Comparison of ENCODE assay signal across 21 mouse cellular contexts in the genomic region with DNA sequence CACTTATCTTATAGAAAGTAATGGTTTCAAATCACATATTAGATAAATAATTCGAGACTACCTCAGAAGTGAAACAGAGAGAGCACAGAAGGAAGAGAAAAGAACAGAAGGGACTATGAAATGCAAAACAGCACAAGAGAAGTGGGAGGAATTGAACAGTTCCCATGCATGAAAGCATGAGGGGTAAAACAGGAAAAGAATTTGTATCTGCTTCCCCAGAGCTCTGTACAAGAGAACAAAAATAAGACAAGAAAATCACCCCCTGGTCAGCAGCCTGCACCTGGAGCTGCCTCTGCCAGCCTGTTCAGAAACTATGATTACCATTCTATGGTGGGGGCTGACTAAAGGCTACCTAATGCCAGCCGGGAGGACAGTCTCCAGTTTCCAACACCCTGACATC. TPM values are rescaled to one million over a fixed set of nuclear protein-coding genes. Genes with fewer than 3 reads are reported as not detected.
A peak's percentile ranks its signal among the peaks of the same experiment; 100 is the strongest.
DNase-seq lines count a peak whose midpoint lies in the region; ATAC-seq and TF ChIP-seq lines count a peak whose summit lies in the region.
"Had no signal": no experiment of that assay in that cellular context is flagged by ENCODE, and none has a peak within 500 bp of the region (broad histone marks: within the 10 kb centered on the region; RNA-seq: fewer than 3 reads in every experiment).

No protein-coding gene starts in this region.

- no peak for DNase-seq in forebrain, postnatal 0 days
- DNase-seq in spleen, adult 2 months (ENCODE audit: low read depth in 1 of 2, low spot score in 2 of 2): no peak
- no peak for DNase-seq in spleen, postnatal 4 days (ENCODE audit: low spot score in 2 of 2)
- DNase-seq in brain, adult 2 months (ENCODE audit: low read depth, low spot score): peak; percentile 46
- peak; percentile 44 for DNase-seq in telencephalon, adult 2 months (ENCODE audit: low read depth, low spot score)
- DNase-seq in heart, adult 18-20 months: no peak
- DNase-seq in retina, postnatal 1 day: no peak
- DNase-seq: adrenal gland, adult 2 months; adrenal gland, postnatal 14 days; B cell, adult 2 months; cerebellum, adult 11-12 months; cerebellum, adult 9-10 months; cerebellum, postnatal 14 days; gastrocnemius, postnatal 36 days had no signal

- H3K4me3 ChIP-seq in forebrain, embryonic 15.5 days: no peak overlapping the region
- H3K4me3 ChIP-seq in forebrain, postnatal 0 days (ENCODE audit: low read depth, low read length): no peak overlapping the region
- no peak overlapping the region for H3K4me3 ChIP-seq in spleen, adult 2 months (ENCODE audit: extremely low read depth, insufficient read depth, insufficient read length)
- H3K4me3 ChIP-seq: embryonic facial prominence, embryonic 12.5 days; embryonic facial prominence, embryonic 15.5 days; hindbrain, embryonic 12.5 days; hindbrain, embryonic 15.5 days had no signal

- H3K36me3 ChIP-seq in forebrain, embryonic 15.5 days: peaks cover 53% of the 10 kb centered on the region
- peaks cover 48% of the 10 kb centered on the region for H3K36me3 ChIP-seq in forebrain, postnatal 0 days (ENCODE audit: insufficient read depth)
- peaks cover 31% of the 10 kb centered on the region for H3K36me3 ChIP-seq in spleen, adult 2 months (ENCODE audit: control insufficient read depth, insufficient read depth, low read length)

- TF ChIP-seq CTCF in forebrain, postnatal 0 days (IDR thresholded peaks at IDR 0.05; ENCODE audit: low read depth): no peak
- no peak for TF ChIP-seq CTCF in spleen, adult 2 months (IDR thresholded peaks at IDR 0.05; ENCODE audit: extremely low read depth, insufficient read depth, insufficient read length, insufficient replicate concordance)

- H3K27ac ChIP-seq in forebrain, embryonic 15.5 days (replicated peaks): no peak overlapping the region
- H3K27ac ChIP-seq in forebrain, postnatal 0 days (ENCODE audit: low read depth, low read length): no peak overlapping the region
- H3K27ac ChIP-seq in spleen, adult 2 months (ENCODE audit: insufficient read depth, low read length): peak overlapping the region; percentile 76
- H3K27ac ChIP-seq: embryonic facial prominence, embryonic 12.5 days; embryonic facial prominence, embryonic 15.5 days; hindbrain, embryonic 12.5 days; hindbrain, embryonic 15.5 days had no signal

- peaks cover 32% of the 10 kb centered on the region for H3K4me1 ChIP-seq in forebrain, embryonic 15.5 days
- peaks cover 23% of the 10 kb centered on the region for H3K4me1 ChIP-seq in forebrain, postnatal 0 days (ENCODE audit: insufficient read depth)
- H3K4me1 ChIP-seq in spleen, adult 2 months (ENCODE audit: control insufficient read depth, insufficient read depth, insufficient read length): peaks cover 9% of the 10 kb centered on the region

- no peaks in the 10 kb centered on the region for H3K27me3 ChIP-seq in forebrain, embryonic 15.5 days
- H3K27me3 ChIP-seq in forebrain, postnatal 0 days (ENCODE audit: insufficient read depth, low read length): no peaks in the 10 kb centered on the region
- H3K27me3 ChIP-seq in spleen, adult 2 months (ENCODE audit: control insufficient read depth, insufficient read depth, low read length): no peaks in the 10 kb centered on the region
- H3K27me3 ChIP-seq: embryonic facial prominence, embryonic 12.5 days; embryonic facial prominence, embryonic 15.5 days; hindbrain, embryonic 12.5 days; hindbrain, embryonic 15.5 days had no signal

- no peaks in the 10 kb centered on the region for H3K9me3 ChIP-seq in forebrain, embryonic 15.5 days
- no peaks in the 10 kb centered on the region for H3K9me3 ChIP-seq in forebrain, postnatal 0 days (ENCODE audit: low read length)
- H3K9me3 ChIP-seq: embryonic facial prominence, embryonic 12.5 days; embryonic facial prominence, embryonic 15.5 days; hindbrain, embryonic 12.5 days; hindbrain, embryonic 15.5 days had no signal

- no peak for ATAC-seq in forebrain, embryonic 15.5 days (replicated peaks)
- ATAC-seq in forebrain, postnatal 0 days: no peak
- ATAC-seq: forebrain, embryonic 14.5 days had no signal

- H3K9ac ChIP-seq in forebrain, embryonic 15.5 days (replicated peaks): 0 out of 2 replicates have a peak overlapping the region, but pooled peaks have one; percentile 7
- H3K9ac ChIP-seq in forebrain, postnatal 0 days: no peak overlapping the region
- H3K9ac ChIP-seq: embryonic facial prominence, embryonic 12.5 days; embryonic facial prominence, embryonic 15.5 days; hindbrain, embryonic 12.5 days; hindbrain, embryonic 15.5 days had no signal

- no peak overlapping the region for H3K4me2 ChIP-seq in forebrain, embryonic 15.5 days (replicated peaks)
- H3K4me2 ChIP-seq in forebrain, postnatal 0 days (ENCODE audit: low read depth): no peak overlapping the region
- H3K4me2 ChIP-seq: embryonic facial prominence, embryonic 12.5 days; embryonic facial prominence, embryonic 15.5 days; heart, embryonic 11.5 days; hindbrain, embryonic 12.5 days; hindbrain, embryonic 15.5 days had no signal

- no peak for TF ChIP-seq POLR2A in spleen, adult 2 months (IDR thresholded peaks at IDR 0.05; ENCODE audit: low read depth, low read length)

- 94% methylated on average over 2 of the region's 2 CpGs for WGBS in forebrain, embryonic 15.5 days
- WGBS in forebrain, postnatal 0 days: 86% methylated on average over 2 of the region's 2 CpGs
- WGBS in spleen, adult 2 months: 51% methylated on average over 2 of the region's 2 CpGs

RNA-seq across cellular contexts. Expression of gene Pdia4, which starts 5.8 kb away (rescaled TPM):
- polyA plus RNA-seq in forebrain, embryonic 15.5 days (2015; fragmentation: Nextera tagmentation; extraction: Ambion mirVana): 145 TPM in 2 replicates
- total RNA-seq in forebrain, postnatal 0 days (2014; rRNA removed): 97.7 and 104 TPM in 2 replicates
- polyA plus RNA-seq in forebrain, postnatal 0 days (2015; fragmentation: Nextera tagmentation; extraction: Ambion mirVana): 70.5 and 83.7 TPM in 2 replicates
- 39.3 and 47.8 TPM in 2 replicates for polyA plus RNA-seq in spleen, adult 2 months (2012; rRNA removed)
- 10 to 100 TPM; 38.4 to 45.9 TPM for total RNA-seq in heart, adult 18-20 months (2021)

RNA-seq across cellular contexts. Expression of gene Zfp786, which starts 23.2 kb away (rescaled TPM):
- polyA plus RNA-seq in forebrain, embryonic 15.5 days (2015; fragmentation: Nextera tagmentation; extraction: Ambion mirVana): 17.3 and 18.5 TPM in 2 replicates
- total RNA-seq in forebrain, postnatal 0 days (2014; rRNA removed): 22.2 and 23.8 TPM in 2 replicates
- 5.1 and 5.5 TPM in 2 replicates for polyA plus RNA-seq in forebrain, postnatal 0 days (2015; fragmentation: Nextera tagmentation; extraction: Ambion mirVana)
- 0.06 and 0.13 TPM in 2 replicates for polyA plus RNA-seq in spleen, adult 2 months (2012; rRNA removed)
- total RNA-seq in heart, adult 18-20 months (2021): under 1 TPM; 0.52 to 0.85 TPM

RNA-seq across cellular contexts. Expression of gene Zfp398, which starts 28.0 kb away (rescaled TPM):
- 16.5 and 17.5 TPM in 2 replicates for polyA plus RNA-seq in forebrain, embryonic 15.5 days (2015; fragmentation: Nextera tagmentation; extraction: Ambion mirVana)
- total RNA-seq in forebrain, postnatal 0 days (2014; rRNA removed): 23.5 and 28.2 TPM in 2 replicates
- polyA plus RNA-seq in forebrain, postnatal 0 days (2015; fragmentation: Nextera tagmentation; extraction: Ambion mirVana): 7.1 and 11.1 TPM in 2 replicates
- 13.0 and 13.6 TPM in 2 replicates for polyA plus RNA-seq in spleen, adult 2 months (2012; rRNA removed)
- total RNA-seq in heart, adult 18-20 months (2021): 1 to 10 TPM; 5.6 to 6.0 TPM

Comparison
In these comparisons a context has a peak if more than half of its experiments do, and no peak if none do; other contexts are left out.
1. DNase-seq: peak in brain, adult 2 months (single experiment) and telencephalon, adult 2 months (single experiment); none in forebrain, postnatal 0 days (single experiment), spleen, adult 2 months (0 of 2), spleen, postnatal 4 days (0 of 2), heart, adult 18-20 months (0 of 2) and retina, postnatal 1 day (single experiment).